Mouse (Mus musculus) granulocyte monocyte progenitor cell, adult 5-6 weeks (primary cell): Measurements from ENCODE around the gene Ate1. TPM values are rescaled to one million over a fixed set of nuclear protein-coding genes. Genes with fewer than 3 reads are reported as not detected.
"Not testable (repeated sequence)": the region's sequence is repeated elsewhere in the genome, so short reads cannot be mapped to it uniquely, and the experiment has no call there.

Experiments used
- ATAC-seq: replicated peaks from 2 replicates; pipeline ENCODE4 v1.8.0; 2016; ENCODE audit warnings: mild to moderate bottlenecking, moderate TSS enrichment, inconsistent platforms; ENCODE audit not compliant: poor library complexity, severe bottlenecking
- total RNA-seq, 2 experiments: library from RNA; stranded (forward) in 1 of 2; stranded (reverse) in 1 of 2; fragments of 200-712, 200-1000 nt in 1 of 2; fragments of >200 nt in 1 of 2; fragmentation: Nextera tagmentation in 1 of 2; gene quantifications; 2 replicates each; pipeline ENCODE4 v1.2.3; 2014 to 2017

The Ate1 gene
- total RNA-seq, 2 experiments from 2014 or later = 41.4 to 46.0 TPM

GRCm38 (mm10) chr7:130527306-130527705 lies 7.1 kb upstream of the Ate1 start:
- ATAC-seq = no peak

DNA sequence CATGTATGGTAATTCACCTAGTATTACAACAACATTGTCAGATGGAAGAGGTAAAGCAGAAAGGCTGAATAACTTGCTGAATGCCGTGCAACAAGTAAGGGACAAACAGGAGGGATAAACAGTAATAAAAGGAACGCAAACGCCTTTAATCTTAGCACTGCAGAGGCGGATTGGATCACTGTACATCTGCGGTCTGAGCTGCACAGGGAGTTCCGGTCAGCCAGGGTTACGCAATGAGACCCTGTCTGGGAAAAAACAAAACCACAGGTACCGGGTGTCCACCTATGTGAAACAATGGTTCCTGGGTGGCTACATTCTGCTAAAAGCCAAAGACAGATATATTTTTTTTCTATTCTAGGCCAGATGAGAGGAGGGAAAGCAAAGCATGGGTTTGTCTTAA lies 3.3 kb upstream of the Ate1 start:
- no peak for ATAC-seq

- peak; percentile 20 for ATAC-seq
Observed at GRCm38 (mm10) chr7:130520812-130521422, 748 bp upstream of the Ate1 start.

- peak; percentile 88 for ATAC-seq
Observed at GRCm38 (mm10) chr7:130519096-130520048, 797 bp downstream of the Ate1 start.

DNA sequence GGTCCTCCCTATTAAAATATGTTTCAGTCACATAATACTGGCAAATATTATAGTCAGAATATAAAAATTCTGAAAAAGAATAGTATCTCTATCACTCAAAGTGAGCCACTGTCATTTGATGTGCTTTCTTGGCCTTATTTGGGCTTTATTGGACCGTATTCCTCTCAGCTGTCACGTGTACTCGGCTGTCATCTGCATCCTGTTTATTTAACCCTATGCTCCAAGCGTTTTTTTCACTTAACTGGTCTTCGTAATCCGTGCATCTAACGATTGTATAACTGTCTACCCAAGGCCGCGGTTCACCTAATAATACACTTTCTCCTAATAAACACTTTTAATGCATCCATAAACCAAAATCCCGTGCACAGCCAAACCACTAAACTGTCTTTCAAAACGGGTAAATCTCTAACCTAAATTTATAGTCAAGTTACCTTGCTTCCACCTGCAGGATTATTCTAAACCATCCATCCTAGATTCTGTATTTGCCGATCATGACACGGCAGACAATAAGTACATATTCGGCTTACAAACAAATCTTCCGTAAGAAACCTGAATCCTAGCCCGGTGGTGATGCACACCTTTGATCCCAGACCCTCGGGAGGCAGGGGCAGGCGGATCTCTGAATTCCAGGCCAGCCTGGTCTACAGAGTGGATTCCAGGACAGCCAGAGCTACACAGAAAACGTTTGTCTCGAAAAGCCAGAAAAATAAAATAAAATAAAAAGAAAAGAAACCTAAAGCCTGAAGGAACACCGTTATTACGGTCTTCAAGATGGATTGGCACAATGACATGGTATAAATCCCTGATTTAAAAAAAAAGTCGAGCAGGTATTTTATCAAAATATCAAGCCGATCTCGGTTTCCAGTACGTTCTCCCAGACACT lies 1.7 kb downstream of the Ate1 start:
- ATAC-seq = no peak

DNA sequence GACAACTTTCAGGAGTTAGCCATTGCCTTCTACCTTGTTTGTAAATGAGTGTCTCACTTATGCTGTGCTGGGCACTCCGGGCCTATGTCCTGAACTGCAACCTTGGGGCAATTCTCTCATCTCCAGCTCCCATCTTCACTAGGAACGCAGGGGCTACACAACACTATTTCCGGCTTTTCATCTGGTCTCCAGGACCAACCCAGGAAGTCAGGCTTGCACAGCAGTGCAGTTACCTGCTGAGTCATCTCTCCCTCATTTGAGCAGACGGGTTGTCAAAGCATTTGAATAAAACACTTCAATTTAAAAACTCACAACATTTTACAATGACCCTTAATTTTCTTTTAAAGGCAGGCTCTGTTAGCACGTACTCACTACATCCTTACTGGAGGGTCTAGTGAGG lies 9.9 kb downstream of the Ate1 start:
- peak; percentile 30; the same call in 1 of the 2 replicates for ATAC-seq

DNA sequence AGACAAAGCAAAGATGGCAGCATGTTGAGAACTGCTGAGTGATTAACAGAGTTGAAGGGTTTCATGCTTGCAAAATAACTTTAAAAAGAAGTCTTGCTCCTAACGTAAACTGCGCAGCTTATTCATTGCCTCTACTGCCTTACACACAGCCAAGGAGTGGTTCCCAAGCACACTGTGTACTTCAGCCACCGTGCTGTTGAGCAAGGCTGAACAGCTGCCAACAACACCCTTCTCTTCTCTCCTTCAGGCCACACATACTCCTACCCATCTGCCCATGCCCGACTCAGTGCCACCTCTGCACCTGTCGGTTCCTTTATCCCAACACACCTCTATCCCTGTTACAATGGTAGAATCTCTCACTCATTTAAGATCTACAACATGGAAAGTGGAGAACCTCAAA lies 17.2 kb downstream of the Ate1 start:
- ATAC-seq = no peak

DNA sequence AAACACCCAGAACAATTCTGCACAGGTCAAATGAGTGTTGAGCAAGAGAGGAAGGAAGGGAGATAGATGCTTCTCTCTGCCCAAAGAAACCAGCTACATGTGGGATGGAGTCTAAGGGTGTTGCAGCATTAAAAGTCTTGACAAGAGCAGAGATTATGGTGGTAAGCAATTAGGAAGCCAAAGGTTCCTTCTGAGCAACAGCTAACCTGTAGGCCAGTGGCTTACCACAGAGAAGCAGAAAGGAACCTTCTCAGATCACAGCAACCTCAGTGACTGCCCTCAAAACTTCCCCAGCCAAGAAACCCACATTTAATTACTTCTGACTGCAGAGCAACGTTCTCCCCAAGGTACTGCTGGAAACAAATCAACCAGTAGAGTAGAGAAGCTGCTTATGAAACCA lies 18.7 kb downstream of the Ate1 start:
- ATAC-seq = peak; percentile 59

DNA sequence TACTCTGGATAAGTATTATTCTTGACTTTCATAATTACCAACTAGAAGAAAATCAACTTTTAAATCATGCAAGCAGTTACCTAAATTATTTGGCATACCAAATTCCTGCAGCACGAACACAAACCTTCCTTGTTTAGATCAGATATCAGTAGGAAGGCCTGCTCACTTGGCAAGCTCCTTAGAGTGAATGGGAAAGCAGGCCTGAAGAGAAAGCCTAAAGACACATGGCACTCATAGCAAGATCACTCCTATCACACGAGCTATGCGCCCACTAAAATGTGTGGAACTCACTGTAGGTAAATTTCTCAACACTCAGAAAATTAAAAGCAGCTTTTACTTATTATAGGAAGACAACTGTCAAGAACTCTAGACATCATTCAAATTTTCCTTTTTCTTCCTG lies 26.8 kb downstream of the Ate1 start:
- ATAC-seq = no peak

DNA sequence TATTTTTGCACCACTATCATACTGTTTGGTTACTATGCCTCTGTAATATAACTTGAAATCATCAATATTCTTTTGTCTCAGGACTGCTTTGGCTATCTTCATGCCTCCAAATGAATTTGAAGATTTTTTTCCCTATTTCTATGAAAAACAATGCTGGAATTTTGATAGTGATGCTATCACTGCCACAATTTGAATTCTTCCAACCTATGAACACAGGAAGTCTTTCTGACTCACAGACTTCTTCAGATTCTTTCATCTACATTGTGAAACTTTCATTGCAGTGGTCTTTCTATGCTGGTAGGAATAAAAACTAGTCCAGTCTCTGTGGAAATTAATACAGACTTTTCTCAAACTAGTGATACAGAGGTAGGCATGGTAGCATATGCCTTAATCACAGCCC lies 28.1 kb downstream of the Ate1 start:
- ATAC-seq = no peak

DNA sequence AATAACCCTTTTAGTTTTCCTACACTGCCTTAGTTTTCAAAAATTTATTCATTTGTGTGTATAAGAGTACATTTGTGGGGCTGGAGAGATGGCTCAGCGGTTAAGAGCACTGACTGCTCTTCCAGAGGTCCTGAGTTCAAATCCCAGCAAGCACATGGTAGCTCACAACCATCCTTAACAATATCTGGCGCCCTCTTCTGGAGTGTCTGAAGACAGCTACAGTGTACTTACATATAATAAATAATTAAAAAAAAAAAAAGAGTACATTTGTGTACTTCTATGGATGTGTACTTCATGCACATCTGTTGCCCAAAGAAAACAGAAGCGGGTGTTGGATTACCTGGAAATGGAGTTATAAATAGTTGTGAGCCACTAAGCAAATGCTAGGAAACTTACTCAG lies 41.2 kb downstream of the Ate1 start:
- not testable (repeated sequence) for ATAC-seq

GRCm38 (mm10) chr7:130475970-130476369 lies 44.2 kb downstream of the Ate1 start:
- ATAC-seq = peak; percentile 85

DNA sequence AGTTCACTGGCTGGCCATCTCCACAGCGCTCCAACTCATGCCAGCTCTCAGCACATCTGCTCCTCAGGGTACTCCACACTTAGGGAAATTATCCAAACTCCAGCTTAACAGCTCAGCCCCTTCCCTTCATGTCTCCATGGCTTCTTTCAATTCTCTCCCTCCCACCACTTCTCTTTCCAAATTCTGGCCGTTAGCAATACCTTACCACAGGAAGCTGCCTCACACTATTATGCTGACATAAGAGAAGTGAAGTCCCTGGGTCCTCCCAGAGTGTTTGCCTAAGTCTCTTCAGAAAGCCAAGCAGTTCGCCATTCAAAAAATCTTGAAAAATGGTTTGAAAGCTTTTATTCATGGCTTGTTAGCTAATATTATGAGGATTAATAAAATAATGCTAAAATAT lies 46.3 kb downstream of the Ate1 start:
- peak; percentile 92 for ATAC-seq

GRCm38 (mm10) chr7:130472683-130473082 lies 47.5 kb downstream of the Ate1 start:
- ATAC-seq = no peak

- ATAC-seq = no peak
Observed at GRCm38 (mm10) chr7:130471045-130471444, 49.1 kb downstream of the Ate1 start.

DNA sequence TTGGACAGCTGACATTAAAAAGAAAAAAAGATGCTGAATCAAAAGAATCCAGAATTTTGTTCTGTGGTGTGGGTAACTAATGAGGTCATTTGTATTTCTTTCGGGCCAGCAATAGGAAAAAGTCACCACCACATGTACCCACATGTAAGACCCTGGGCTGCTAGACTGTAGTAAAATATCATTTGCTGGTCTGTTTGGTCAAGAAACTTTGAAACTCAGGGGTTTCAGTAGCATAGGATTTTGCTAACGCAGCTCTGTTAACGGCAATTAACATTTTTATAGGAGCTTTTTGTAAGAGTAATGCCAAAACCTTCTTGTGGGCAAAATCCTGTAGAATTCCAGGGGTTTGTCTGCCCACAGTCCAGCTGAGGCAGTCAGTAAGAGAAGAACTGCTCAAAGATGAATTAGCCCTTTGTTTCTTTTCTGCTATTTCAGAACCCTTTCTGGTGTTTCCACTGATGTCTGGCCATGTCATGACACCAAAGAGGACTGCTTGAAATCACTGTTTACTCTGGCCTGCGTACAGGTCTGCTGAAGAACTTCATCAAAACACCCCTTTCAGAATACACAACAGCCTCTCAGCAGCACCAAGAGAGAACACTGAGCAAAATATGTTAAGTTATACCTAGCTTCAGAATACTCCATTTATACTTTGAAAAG lies 64.5 kb downstream of the Ate1 start:
- ATAC-seq = no peak

DNA sequence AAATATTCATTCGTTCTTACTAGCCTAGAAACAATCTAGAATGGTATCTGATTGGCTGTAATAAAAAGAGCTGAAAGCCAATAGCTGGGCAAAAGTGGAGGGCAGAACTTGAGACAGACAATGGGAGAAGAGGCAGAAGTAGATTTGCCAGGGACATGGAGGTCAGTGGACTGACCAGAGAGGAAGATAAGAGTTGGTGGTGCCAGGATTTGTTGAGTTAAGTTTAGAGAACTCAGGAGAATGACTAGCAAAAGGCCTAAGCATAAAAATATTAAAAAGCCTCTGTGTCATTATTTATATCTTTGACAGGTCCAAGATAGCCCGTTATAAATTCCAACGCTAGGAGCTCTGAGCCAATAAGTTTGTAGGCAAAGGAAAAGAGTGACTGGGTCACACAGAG lies 65.9 kb downstream of the Ate1 start:
- ATAC-seq = no peak

DNA sequence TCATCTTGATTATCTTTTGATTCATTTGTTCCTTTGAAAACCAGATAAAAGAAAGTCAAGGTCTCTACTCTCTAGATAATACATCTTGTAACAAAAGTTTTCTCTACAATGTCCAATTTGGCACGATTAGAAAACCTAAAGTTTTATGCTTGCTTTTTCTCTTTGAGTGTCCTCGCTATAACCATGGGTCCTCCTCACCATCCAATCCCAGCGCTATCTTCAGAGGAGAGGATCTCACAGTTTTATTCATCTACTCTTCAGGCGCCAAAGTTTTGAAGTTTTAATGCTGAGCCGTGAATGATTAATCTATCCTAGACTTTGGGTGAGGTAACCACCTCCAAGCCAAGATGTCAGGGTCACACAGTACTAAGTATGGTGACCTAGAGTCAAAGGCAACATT lies 84.4 kb downstream of the Ate1 start:
- ATAC-seq = no peak

DNA sequence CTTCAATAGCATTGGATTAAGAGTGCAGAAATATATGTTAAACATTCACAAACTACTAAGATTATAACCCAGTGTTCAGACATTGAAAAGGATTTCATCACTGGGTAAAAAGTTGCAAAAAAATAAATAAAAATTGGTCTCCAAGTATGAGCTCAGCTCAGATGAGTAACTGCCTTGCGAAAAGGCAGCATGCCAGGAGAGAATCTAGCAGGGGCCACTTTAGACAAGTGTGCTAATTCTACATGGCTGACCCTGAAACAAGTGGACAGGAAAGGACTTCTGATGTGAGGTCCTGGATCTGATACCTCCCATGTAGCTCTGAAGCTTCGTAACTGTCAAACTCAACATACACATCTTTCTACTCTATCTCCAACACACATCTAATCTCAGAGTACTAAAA lies 88.0 kb downstream of the Ate1 start:
- no peak for ATAC-seq

DNA sequence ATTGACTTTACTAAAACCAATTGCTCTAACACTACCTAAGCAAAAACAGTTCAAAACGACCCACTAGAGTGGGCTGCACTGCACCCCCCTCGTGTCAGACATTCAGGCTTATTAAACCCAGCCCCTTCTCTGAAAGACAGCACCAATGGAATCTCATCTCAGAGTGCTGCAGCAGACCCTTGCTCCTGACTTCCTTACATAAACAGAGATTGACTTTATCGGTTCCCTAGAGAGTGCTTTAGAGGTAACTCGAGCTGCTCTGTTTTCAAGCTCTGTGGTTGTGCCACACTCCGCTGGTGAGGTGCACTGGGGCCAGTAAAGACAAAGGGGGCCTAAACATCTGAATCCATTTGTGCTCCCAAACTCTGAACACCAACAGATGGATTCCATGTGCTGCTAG lies 93.6 kb downstream of the Ate1 start:
- ATAC-seq = no peak
